Mouse (Mus musculus): ENCODE measurements around the gene Olfr661.

Gene Olfr661

GRCm38 (mm10) chr7:104686201-104686600, at the start of gene Olfr661:
TSS of gene Olfr661 (plus strand) at chr7:104686501.
- DNase-seq, result no peak

GRCm38 (mm10) chr7:104646841-104647482, 39.3 kb upstream of the Olfr661 start, which contains the start of gene Olfr658:
TSS of gene Olfr658 (minus strand) at chr7:104647305.
- peak; percentile 3 for DNase-seq

DNA sequence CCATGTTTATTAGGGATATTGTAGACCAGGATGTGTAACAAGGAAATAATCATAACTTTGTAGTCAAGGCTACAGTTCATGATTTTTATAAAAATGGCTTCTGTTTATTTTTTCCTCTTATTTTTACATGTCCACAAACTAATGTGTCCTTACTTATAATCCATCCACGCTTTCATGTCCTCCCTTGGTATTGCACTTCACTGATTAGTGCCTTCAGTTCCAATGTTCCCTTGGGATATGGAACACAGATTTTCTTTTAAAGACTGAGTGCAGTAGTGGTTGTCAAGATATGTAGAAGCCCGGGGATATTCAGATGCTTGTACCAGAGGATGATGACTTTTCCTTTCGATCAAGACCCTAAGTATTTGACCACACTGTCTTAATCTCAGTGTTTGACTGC, 19.8 kb upstream of the Olfr661 start, which contains the start of gene Olfr659:
TSS of gene Olfr659 (plus strand) at position 301 of the 400 bp plus-strand sequence.
- no peak for DNase-seq

Data from cerebellum, adult 11-12 months (tissue).